Mouse (Mus musculus) kidney, postnatal 36 days (tissue): ENCODE measurements at regions not wholly inside any gene's neighbourhood (a gene's known extent, or its start where the extent isn't known, plus 50 kb on each side); places are given as distances from the start of the nearest gene placed in this dataset.
A peak's percentile ranks its signal among the peaks of the same experiment; 100 is the strongest.

Source experiments
- DNase-seq, 2 experiments: peaks; one replicate each; pipeline ENCODE4 v3.0.0; 2021 to 2022; ENCODE audit warnings: mixed read lengths in 2 of 2

DNA sequence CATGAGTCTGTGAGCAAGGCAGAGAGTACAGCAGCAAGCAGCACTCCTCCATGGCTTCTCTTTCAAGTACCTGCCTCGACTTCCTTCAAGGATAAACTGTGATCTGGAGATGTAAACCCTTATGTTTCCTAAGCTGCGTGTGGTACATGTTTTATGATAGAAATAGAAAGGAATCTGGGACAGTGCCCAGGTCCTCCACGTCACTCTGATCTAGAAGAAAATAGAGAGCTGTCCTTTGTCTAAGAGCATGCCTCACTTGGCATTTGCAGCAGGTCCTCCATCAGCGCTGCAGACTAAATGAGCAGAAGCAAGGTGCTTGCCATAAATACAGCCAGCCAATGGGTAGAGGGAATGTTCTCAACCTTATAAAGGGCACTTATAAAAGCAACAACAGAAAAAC, 156.3 kb upstream of the Zfp618 start:
- DNase-seq, result no peak

DNA sequence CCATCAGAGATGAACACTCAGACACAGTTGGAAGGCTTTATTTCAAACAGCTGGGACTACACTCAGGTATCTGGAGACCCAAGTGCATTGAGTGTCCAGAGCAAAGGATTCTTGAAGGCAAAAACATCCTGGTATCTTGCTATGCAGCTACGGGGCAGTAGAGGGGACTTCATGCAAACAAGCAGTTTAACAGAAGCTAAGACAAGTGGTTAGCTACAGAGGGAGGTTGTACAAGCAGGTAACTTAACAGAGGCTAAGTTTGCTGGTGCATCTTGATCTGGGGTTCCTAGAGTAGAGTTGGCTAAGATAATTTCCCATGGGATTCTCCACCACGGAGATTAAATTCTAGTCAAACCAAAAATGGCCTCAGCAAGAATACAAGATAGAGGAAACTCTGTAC, 145.5 kb upstream of the Zfp618 start:
- DNase-seq, result no peak

DNA sequence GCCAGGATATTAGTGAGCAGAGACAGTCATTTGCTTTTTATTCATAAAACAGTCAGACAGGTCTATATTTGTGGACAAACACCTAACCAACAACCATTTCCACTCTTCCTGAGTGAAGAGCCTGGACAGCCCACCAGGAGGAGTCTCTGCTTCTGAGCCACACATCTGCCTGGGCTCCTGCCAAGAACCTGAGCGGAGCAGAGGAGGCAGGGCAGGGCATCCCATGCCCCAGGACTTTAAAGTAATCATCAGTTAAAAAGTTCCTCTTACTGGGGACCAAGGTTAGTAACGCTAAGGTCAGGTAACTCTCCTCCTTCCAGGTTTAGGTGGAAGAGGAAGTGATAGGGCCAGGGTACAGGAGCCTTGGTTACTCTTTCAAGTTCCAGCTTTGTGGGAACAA, 144.1 kb upstream of the Zfp618 start:
- no peak for DNase-seq

DNA sequence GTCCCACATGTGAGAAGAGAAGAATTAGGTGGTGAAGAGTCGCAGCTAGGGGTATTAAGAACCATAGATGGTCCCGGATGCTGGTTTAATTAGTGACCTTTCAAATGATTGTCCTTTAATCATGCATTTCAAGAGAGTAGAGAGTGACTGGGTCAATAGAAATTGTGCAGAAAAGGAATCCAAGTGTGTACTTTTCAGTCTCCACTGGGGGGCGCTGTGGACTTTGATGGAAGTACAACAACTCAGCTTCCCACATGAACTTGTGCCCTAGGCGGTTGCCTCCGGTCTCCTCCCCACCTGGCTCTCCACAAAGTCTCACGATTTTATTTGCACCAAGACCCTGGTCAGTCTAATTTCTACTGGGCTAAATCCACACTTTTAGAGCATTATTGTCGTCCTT, 142.8 kb upstream of the Zfp618 start:
- peak; percentile 47 to 86 for DNase-seq

DNA sequence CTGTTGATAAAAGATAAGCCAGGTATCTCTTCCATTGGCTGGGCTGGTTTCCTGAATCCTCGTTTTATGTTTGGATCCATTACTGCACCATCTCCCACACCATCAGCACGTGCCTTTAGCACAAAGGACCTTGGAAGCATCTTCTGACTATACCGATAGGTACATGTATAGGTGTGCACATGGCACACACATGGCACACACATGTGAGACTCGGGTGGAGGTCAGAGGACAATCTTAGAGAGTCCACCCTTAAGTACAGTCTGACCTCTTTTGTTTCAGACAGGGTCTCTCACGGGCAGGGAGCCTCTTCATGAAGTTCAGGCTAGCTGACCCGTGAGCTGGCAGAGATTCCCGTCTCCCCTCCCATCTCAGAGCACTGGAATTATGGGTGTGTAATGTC, 142.3 kb upstream of the Zfp618 start:
- DNase-seq, result no peak

DNA sequence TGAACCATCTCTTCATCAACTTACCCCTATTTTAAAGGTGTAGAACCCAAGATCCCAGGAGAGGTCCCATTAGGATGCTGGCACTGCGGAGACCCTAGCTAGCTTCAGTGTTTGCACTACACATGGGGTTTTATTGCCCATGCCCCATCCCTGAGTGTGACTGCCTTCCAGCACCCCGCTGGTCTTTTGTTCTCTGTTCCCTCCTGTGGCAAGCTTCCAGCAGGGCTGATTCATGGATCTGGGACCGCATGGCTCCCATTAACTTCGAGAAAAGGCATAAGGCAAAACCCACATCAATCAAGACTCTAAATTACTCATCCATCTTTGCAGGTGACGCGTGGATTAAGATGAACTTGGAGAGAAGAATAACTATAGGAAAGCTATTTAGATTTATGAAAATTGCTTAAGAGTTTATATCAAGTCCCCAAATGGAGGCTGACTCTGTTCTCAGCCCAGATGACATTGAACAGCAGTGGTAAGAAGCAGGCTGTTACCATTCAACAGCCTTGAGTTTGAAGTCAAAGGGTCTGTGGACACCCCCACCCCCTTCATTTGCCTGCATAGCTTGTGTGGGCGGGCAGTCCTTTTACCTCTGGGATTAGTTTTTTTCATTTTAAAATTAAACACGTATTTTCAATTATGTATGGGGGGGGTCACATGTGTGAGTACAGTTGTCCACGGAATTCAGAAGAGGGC, 141.7 kb upstream of the Zfp618 start:
- no peak for DNase-seq

GRCm38 (mm10) chr4:62824581-62824980, 140.8 kb upstream of the Zfp618 start:
- no peak for DNase-seq

DNA sequence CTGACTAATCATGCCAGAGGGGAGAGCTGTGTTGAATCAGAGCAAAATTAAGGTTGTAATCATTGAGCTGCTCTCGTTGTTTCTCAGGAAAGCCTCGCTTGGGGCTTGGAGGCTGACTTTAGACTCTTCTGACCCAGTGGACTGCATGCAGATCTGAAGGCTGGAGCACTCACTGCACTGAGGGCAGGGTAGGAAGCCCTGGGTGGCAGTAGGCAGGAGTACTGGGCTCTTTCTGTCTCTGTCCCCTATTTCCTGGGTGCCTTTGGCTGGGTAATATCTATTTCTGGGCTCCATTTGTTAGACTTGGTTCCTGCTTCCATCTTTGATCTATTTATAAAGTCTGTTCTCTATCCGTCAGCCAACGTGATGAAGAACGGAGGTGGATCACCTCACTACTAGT, 140.1 kb upstream of the Zfp618 start:
- no peak for DNase-seq

- DNase-seq, result no peak
Measured at GRCm38 (mm10) chr4:62828963-62829362, 136.4 kb upstream of the Zfp618 start.

DNA sequence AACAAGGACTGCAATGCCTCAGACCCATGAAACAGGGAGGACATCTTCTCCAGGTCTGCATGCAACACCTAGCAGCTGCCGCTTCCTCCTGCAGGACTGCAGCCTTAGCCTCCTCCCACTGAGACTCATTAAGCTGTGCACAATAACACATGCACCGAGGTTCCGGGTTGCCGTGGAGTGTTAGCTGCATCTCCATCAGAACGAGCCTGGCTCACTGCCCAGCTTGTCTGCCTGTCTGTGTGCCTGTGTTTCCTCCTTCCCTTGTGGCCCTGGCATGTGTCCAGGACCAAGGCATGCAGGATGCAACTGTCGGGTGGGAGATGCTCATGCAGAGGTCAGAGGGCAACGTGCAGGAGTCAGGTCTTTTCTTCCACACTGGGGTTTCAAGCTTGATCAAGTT, 131.4 kb upstream of the Zfp618 start:
- DNase-seq, result peak; percentile 60 to 80

GRCm38 (mm10) chr4:62836875-62837274, 128.5 kb upstream of the Zfp618 start:
- peak; percentile 1 to 2 for DNase-seq

GRCm38 (mm10) chr4:62850526-62850925, 114.8 kb upstream of the Zfp618 start:
- DNase-seq, result no peak

DNA sequence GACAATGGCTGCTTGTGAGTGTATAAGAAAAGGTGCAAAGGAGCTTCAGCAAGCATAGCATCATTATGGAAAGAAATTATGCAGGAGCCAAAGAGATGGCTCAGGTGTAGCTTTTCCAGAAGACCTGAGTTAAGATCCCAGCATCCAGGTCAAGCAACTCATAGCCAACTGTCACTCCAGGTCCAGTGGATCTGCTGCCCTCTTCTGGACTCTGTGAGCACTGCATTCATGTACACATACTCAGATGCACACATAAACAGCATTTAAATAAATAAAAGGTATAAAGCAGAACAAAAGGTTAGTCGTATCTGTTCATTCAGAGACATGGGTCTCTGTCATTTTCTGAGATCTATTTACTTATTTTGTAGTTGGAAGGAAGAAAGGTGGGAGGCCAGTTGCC, 112.0 kb upstream of the Zfp618 start:
- DNase-seq, result peak in 1 of 2 experiments; percentile 17

- DNase-seq, result no peak
Measured at GRCm38 (mm10) chr4:62856406-62856805, 109.0 kb upstream of the Zfp618 start.

DNA sequence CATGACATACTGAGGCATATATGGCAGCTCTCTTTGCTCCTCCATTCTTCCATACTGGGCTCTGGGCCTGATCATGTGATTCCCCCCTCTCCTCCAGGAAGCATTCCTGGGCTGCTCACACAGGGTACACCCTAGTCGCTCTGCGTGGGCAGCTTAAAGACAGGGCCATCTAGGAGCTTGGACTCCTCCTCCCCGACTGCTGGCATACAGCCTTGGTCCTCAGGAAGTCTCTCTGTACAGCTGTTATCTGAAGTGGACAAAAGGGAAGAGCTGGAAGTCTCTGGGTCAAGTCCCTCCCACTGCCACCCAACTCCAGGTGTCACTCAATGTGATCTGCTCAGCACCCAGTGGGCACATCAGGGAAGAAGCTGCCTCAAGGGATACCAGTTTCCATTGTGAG, 102.6 kb upstream of the Zfp618 start:
- DNase-seq, result peak; percentile 18 to 37

- peak; percentile 53 to 62 for DNase-seq
Measured at GRCm38 (mm10) chr4:62870391-62870983, 94.9 kb upstream of the Zfp618 start.

DNA sequence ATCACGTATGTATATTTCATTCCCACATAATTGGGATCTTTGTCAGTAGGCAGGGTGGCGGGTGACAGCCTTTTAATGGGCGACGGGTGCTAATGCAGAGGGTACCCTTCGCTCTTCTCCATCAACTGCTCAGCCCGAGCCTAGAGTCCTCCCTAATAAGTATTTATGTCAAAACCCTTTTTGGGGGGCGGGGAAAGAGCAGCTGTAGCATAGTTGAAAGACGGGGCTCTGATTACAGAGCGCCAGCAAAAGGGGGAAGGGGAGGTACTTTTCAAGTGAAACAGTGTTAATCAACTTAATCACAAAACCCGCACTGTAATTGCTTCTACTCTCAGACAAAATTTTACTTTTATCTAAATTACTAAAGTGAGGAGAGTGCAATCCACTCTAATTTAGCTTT, 92.8 kb upstream of the Zfp618 start:
- no peak for DNase-seq

DNA sequence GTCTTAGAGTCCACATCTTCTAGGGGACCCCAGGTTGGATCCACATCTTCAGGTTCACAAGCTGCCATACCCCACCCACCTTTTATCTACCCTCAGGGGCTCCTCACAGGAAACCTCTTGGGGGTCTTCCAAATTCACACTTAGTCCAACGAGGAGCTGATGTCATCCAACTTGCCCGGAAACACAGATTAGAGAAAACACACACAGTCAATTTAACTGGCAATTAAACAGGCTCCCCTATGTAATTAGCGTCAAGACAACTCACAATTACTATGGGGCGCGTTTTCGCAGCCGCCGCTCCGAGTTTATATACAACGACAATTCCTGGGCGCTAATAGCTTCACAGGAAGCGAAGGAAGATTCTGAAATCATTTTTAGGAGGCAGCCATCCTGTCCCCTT, 91.4 kb upstream of the Zfp618 start:
- no peak for DNase-seq

DNA sequence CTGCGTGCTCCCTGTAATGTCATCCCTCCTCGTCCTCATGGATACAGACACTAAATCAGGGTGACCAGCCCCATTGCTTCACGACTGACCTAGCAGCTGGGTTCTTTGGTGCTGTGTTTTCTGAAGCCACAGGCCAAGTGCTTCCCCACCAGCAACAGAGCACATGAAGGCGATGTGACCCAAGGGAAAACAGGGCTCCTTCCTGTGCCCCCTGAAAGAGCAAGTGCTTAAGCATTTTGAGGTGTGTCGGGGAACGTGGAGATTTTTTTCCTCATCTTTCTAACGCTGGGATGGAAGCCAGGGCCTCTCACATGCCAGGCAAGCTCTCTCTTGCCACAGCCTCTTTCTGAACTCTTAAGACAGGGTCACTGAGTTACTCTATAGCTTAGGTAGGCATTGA, 87.3 kb upstream of the Zfp618 start:
- no peak for DNase-seq

DNA sequence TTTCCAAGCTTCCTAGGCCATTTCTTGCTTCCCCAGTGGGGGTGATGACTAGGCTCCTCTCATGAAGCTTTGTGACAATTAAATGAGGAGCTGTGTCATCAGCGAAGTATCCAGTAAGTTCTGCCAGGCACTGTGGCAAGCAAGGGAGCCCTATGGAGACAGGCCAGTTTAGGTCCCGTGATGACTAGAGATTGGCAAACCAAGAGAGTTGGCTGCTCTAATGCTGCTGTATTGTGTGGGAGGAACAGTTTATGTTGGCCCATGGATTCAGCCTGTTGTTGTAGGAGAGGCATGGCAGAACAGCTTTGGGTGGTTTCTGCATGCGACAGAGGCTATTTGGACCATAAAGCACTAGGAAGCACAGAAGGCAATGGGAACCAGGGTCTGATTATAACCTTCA, 86.4 kb upstream of the Zfp618 start:
- no peak for DNase-seq

DNA sequence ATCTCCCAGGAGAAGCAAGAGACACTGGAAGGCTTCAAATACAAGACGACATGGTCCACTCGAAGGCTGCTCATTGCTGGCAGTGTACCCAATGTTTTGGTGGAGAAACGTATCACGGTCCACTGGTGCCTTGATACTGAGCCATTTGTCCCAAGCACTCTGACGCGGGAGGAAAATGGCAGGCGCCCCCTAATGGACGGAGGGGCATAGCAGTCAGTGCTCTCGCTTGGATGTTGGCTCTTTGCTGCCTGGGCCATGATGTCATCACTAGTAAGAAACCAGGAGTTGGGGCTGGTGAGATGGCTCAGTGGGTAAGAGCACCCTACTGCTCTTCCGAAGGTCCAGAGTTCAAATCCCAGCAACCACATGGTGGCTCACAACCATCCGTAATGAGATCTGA, 83.5 kb upstream of the Zfp618 start:
- peak in 1 of 2 experiments; percentile 41 for DNase-seq

GRCm38 (mm10) chr4:62882276-62882675, 83.1 kb upstream of the Zfp618 start:
- no peak for DNase-seq

DNA sequence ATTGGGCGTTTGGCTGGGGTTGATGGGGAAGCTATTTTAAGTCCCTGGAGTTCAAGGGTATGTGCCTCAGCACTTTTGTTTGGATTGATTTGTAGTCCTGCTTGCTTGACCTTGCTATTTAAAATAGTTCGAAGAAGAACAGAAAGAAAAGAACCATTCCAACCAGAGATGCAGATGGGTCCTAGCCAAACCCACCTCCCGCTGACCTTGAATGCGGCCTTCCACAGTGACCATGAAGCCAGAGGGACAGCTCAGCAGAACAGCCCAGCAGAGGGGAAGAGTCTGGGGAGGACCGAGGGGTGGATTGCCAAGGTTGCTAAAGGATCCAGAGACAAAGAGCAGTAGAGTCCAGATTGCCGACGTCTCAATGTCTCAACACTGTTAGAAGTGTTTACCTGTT, 76.6 kb upstream of the Zfp618 start:
- no peak for DNase-seq

- peak; percentile 16 to 59 for DNase-seq
Measured at GRCm38 (mm10) chr4:62889708-62890107, 75.7 kb upstream of the Zfp618 start.
